Mouse (Mus musculus): ENCODE measurements around the gene Dnajb2. TPM values are rescaled to one million over a fixed set of nuclear protein-coding genes. Genes with fewer than 3 reads are reported as not detected.

Dnajb2 gene
- total and polyA plus RNA-seq, 3 experiments = 6.8 to 15.2 (median 13.8) TPM

GRCm38 (mm10) chr1:75292476-75293330 lies 56.5 kb downstream of the Dnajb2 start:
- H3K4me3 ChIP-seq (replicated peaks in 1 of 3; ENCODE audit: low read depth in 2 of 3, low read length in 2 of 3, poor library complexity in 1 of 3) = no peak overlapping the region
- H3K36me3 ChIP-seq (replicated peaks in 1 of 2; ENCODE audit: control insufficient read depth in 1 of 2, insufficient read depth in 1 of 2, low read length in 1 of 2) = no peaks in the 10 kb centered on the region
- H3K27me3 ChIP-seq (replicated peaks) = peaks cover 39% of the 10 kb centered on the region
- no peak overlapping the region for H3K4me2 ChIP-seq (ENCODE audit: insufficient read depth, low read depth, poor library complexity, severe bottlenecking)
- dilution Hi-C loops (cut with MboI; ENCODE audit: extremely low pct_ligation_motif_present, extremely low pct_unique_long_range_greater_than_20kb, low sequenced_read_pairs) = no loop called here
- 0 out of 4 replicates have a peak, but pooled peaks cover 0 to 4% of the 10 kb centered on the region in 2 experiments for H3K4me1 ChIP-seq (ENCODE audit: control insufficient read depth in 1 of 2, insufficient read depth in 2 of 2)
- H3K79me2 ChIP-seq (replicated peaks; ENCODE audit: control insufficient read depth, extremely low read depth, insufficient read depth, poor library complexity, severe bottlenecking) = no peaks in the 10 kb centered on the region
- no peak overlapping the region for H3K9ac ChIP-seq (ENCODE audit: insufficient read depth, low read depth)
- no peak for DNase-seq (ENCODE audit: extremely low read depth)
- no peak overlapping the region for H3K27ac ChIP-seq (ENCODE audit: insufficient read depth, low read depth)
- no peak for TF ChIP-seq MAFK (IDR thresholded peaks at IDR 0.05; ENCODE audit: insufficient replicate concordance, low read length)
- TF ChIP-seq RAD21 (IDR thresholded peaks at IDR 0.05; ENCODE audit: low read depth, low read length) = no peak
- H3K9me3 ChIP-seq (replicated peaks; ENCODE audit: low read length) = no peaks in the 10 kb centered on the region
- in situ Hi-C loops (cut with MboI; ENCODE audit: low pct_ligation_motif_present, low pct_unique_long_range_greater_than_20kb, low sequenced_read_pairs) = no loop called here

DNA sequence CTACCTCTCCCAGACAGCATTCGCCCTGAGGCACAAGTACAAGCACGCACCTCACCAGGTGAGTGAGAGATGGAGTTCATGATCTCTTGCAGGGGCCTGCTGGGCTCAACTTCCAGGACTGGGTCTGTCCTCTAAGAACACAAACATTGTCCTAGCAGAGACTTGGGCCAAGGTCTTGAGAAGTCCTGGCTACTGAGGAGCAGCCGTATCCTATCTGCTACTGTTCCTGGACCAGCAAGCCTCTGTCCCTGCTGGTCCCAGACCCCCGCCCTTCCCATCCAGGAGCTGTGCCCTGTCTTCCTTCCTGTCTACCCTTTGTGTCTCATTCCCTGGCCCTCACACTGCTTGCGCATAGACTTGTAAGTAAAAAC lies 57.1 kb downstream of the Dnajb2 start:
- Histone ChIP-seq H3K27me3 (replicated peaks) (peaks cover 33% of the 10 kb centered on the region), H3K27ac (ENCODE audit: insufficient read depth, low read depth) (no peak overlapping the region), H3K9ac (ENCODE audit: insufficient read depth, low read depth) (no peak overlapping the region), H3K9me3 (replicated peaks; ENCODE audit: low read length) (no peaks in the 10 kb centered on the region), H3K36me3 (replicated peaks in 1 of 2; ENCODE audit: control insufficient read depth in 1 of 2, insufficient read depth in 1 of 2, low read length in 1 of 2) (no peaks in the 10 kb centered on the region), H3K4me2 (ENCODE audit: insufficient read depth, low read depth, poor library complexity, severe bottlenecking) (no peak overlapping the region), H3K79me2 (replicated peaks; ENCODE audit: control insufficient read depth, extremely low read depth, insufficient read depth, poor library complexity, severe bottlenecking) (no peaks in the 10 kb centered on the region), H3K4me3 (replicated peaks in 1 of 3; ENCODE audit: low read depth in 2 of 3, low read length in 2 of 3, poor library complexity in 1 of 3) (no peak overlapping the region), H3K4me1 (ENCODE audit: control insufficient read depth in 1 of 2, insufficient read depth in 2 of 2) (0 out of 4 replicates have a peak, but pooled peaks cover 0 to 4% of the 10 kb centered on the region in 2 experiments)
- TF ChIP-seq TCF12 (IDR thresholded peaks at IDR 0.05; ENCODE audit: low read depth, low read length) (no peak), ELF1 (IDR thresholded peaks at IDR 0.05; ENCODE audit: low read depth, low read length) (no peak), JUN (IDR thresholded peaks at IDR 0.05; ENCODE audit: insufficient read depth, low read depth, low read length) (no peak), USF2 (conservative IDR thresholded peaks at IDR 0.05; ENCODE audit: low read depth, low read length) (no peak), ZC3H11A (IDR thresholded peaks at IDR 0.05; ENCODE audit: low read depth, low read length) (no peak), IRF4 (IDR thresholded peaks at IDR 0.05; ENCODE audit: low read depth, low read length) (no peak), CHD2 (IDR thresholded peaks at IDR 0.05; ENCODE audit: low read length) (no peak), NELFE (IDR thresholded peaks at IDR 0.05; ENCODE audit: low read depth, low read length) (no peak), MYC (IDR thresholded peaks at IDR 0.05; ENCODE audit: low read depth, low read length) (no peak), USF1 (IDR thresholded peaks at IDR 0.05; ENCODE audit: low read depth, low read length) (no peak), ETS1 (conservative IDR thresholded peaks at IDR 0.05; ENCODE audit: low read depth, low read length) (no peak), PAX5 (IDR thresholded peaks at IDR 0.05; ENCODE audit: low read length) (no peak), MAFK (IDR thresholded peaks at IDR 0.05; ENCODE audit: insufficient replicate concordance, low read length) (no peak), UBTF (IDR thresholded peaks at IDR 0.05; ENCODE audit: low read depth, low read length) (no peak), SMC3 (IDR thresholded peaks at IDR 0.05; ENCODE audit: low read depth, low read length) (no peak), GABPA (IDR thresholded peaks at IDR 0.05; ENCODE audit: insufficient replicate concordance, low read depth, low read length) (no peak), E2F4 (IDR thresholded peaks at IDR 0.05; ENCODE audit: insufficient replicate concordance, low read depth, low read length) (no peak), CHD1 (IDR thresholded peaks at IDR 0.05; ENCODE audit: low read depth, low read length) (no peak), ZKSCAN1 (IDR thresholded peaks at IDR 0.05; ENCODE audit: borderline replicate concordance, low read depth, low read length) (no peak)
- dilution Hi-C loops (cut with MboI; ENCODE audit: extremely low pct_ligation_motif_present, extremely low pct_unique_long_range_greater_than_20kb, low sequenced_read_pairs) (no loop called here), in situ Hi-C loops (cut with MboI; ENCODE audit: low pct_ligation_motif_present, low pct_unique_long_range_greater_than_20kb, low sequenced_read_pairs) (no loop called here)
- no peak for DNase-seq (ENCODE audit: extremely low read depth)

All from CH12.LX (cell line).